Mouse (Mus musculus): ENCODE measurements at regions not wholly inside any gene's neighbourhood (a gene's known extent, or its start where the extent isn't known, plus 50 kb on each side); places are given as distances from the start of the nearest gene placed in this dataset.

DNA sequence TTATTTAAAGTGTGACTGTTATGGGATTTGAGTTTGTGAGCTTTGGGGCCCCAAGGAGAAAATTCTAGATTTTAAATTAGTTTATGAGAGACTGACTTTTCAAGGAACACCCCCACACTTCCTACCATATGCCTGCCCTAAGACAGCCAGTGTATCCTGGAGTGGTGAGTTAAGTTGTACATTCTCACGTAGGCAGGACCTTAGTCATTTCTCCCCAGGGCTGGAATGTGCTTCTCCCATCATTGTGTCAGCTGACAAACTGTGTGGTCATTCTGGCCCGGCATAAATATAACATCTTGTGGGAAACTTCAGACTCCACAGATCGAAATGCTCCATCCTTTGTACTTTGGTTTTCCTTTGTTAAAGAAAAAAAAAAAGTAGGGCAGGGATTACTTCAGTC, 73.1 kb upstream of the Tfpi start:
- 81% methylated on average over 3 of the region's 3 CpGs for WGBS
- H3K36me3 ChIP-seq (ENCODE audit: control insufficient read depth, insufficient read depth, low read length) = no peaks in the 10 kb centered on the region
- H3K4me2 ChIP-seq (ENCODE audit: low read length) = no peak overlapping the region
- H3K27me3 ChIP-seq (replicated peaks; ENCODE audit: control insufficient read depth, insufficient read depth, low read length) = no peaks in the 10 kb centered on the region
- ATAC-seq = no peak
- no peak overlapping the region for H3K27ac ChIP-seq (ENCODE audit: low read depth, low read length)
- no peaks in the 10 kb centered on the region for H3K9me3 ChIP-seq (ENCODE audit: control insufficient read depth, low read length)
- no peaks in the 10 kb centered on the region for H3K4me1 ChIP-seq (ENCODE audit: control insufficient read depth, insufficient read depth, low read depth, low read length)
- no peak overlapping the region for H3K9ac ChIP-seq (ENCODE audit: low read depth, low read length)
- no peak overlapping the region for H3K4me3 ChIP-seq (ENCODE audit: low read length)

DNA sequence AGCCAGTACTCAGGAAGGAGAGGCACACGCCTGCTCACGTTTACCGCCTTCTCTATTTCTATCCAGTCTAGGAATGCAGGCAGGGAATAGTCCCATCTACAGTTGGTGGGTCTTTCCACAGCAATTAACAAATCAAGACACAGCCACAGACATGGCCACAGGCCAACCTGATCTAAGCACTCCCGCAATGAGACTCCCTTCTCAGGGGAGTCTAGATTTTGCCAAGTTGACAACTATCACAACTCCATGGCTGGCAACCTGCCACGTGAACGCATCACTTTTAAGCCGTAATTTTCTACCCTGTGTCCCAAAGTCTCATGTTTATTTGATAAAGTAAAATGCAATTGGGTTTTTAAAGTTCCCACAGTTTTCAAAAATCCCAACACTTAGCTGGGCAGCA, 72.0 kb upstream of the Tfpi start:
- Histone ChIP-seq H3K9me3 (ENCODE audit: control insufficient read depth, low read length) (no peaks in the 10 kb centered on the region), H3K4me3 (ENCODE audit: low read length) (no peak overlapping the region), H3K27ac (ENCODE audit: low read depth, low read length) (no peak overlapping the region), H3K4me1 (ENCODE audit: control insufficient read depth, insufficient read depth, low read depth, low read length) (no peaks in the 10 kb centered on the region), H3K27me3 (replicated peaks; ENCODE audit: control insufficient read depth, insufficient read depth, low read length) (no peaks in the 10 kb centered on the region), H3K4me2 (ENCODE audit: low read length) (no peak overlapping the region), H3K9ac (ENCODE audit: low read depth, low read length) (no peak overlapping the region), H3K36me3 (ENCODE audit: control insufficient read depth, insufficient read depth, low read length) (no peaks in the 10 kb centered on the region)
- WGBS = 75% methylated on average over 7 of the region's 7 CpGs
- ATAC-seq = no peak

DNA sequence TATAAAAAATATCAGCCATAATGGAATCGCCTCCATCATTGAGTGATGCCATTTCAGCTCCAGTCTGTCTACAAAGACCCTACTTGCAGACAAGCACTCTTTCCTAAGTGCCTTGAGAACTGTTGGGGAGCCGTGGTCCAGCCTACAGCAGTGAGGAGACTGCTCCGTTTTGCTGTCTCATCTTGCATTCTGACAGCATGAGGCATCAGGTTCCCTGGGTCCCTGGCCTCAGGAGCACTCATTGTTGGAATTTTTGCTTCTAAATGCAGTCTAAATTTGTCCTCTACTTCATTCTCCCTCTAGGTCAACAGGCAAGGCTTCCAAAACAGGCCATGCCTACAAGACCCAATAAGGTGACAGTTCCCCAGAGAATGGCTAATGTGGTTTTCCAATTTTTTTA, 69.1 kb upstream of the Tfpi start:
- no peaks in the 10 kb centered on the region for H3K4me1 ChIP-seq (ENCODE audit: control insufficient read depth, insufficient read depth, low read depth, low read length)
- H3K9me3 ChIP-seq (ENCODE audit: control insufficient read depth, low read length) = no peaks in the 10 kb centered on the region
- no peak overlapping the region for H3K27ac ChIP-seq (ENCODE audit: low read depth, low read length)
- no peak for ATAC-seq
- H3K4me3 ChIP-seq (ENCODE audit: low read length) = no peak overlapping the region
- H3K36me3 ChIP-seq (ENCODE audit: control insufficient read depth, insufficient read depth, low read length) = no peaks in the 10 kb centered on the region
- H3K9ac ChIP-seq (ENCODE audit: low read depth, low read length) = no peak overlapping the region
- H3K27me3 ChIP-seq (replicated peaks; ENCODE audit: control insufficient read depth, insufficient read depth, low read length) = no peaks in the 10 kb centered on the region
- 89% methylated on average over 3 of the region's 3 CpGs for WGBS
- no peak overlapping the region for H3K4me2 ChIP-seq (ENCODE audit: low read length)

DNA sequence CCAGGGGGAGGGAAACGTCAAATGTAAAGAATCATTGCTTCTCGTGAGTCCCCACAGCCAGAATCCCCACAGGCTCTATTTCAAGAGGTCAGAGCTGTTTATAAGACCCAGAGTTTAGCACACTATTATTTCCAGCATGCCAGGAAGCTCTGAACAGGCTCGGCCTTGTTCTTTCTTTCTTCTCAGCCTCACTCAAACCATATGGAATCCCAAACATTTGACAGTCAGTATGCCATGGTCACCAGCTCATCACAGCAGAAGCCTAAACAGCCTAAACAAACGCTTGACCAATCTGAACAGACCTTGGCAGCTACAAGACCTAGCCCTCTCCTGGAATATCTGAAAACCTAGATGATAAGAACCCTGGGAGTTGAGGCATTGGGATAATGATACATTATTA, 68.2 kb upstream of the Tfpi start:
- no peaks in the 10 kb centered on the region for H3K4me1 ChIP-seq (ENCODE audit: control insufficient read depth, insufficient read depth, low read depth, low read length)
- ATAC-seq = no peak
- H3K4me2 ChIP-seq (ENCODE audit: low read length) = no peak overlapping the region
- H3K9me3 ChIP-seq (ENCODE audit: control insufficient read depth, low read length) = no peaks in the 10 kb centered on the region
- no peak overlapping the region for H3K4me3 ChIP-seq (ENCODE audit: low read length)
- H3K9ac ChIP-seq (ENCODE audit: low read depth, low read length) = no peak overlapping the region
- H3K36me3 ChIP-seq (ENCODE audit: control insufficient read depth, insufficient read depth, low read length) = no peaks in the 10 kb centered on the region
- H3K27me3 ChIP-seq (replicated peaks; ENCODE audit: control insufficient read depth, insufficient read depth, low read length) = no peaks in the 10 kb centered on the region
- H3K27ac ChIP-seq (ENCODE audit: low read depth, low read length) = no peak overlapping the region
- 59% methylated on average over 4 of the region's 4 CpGs for WGBS

DNA sequence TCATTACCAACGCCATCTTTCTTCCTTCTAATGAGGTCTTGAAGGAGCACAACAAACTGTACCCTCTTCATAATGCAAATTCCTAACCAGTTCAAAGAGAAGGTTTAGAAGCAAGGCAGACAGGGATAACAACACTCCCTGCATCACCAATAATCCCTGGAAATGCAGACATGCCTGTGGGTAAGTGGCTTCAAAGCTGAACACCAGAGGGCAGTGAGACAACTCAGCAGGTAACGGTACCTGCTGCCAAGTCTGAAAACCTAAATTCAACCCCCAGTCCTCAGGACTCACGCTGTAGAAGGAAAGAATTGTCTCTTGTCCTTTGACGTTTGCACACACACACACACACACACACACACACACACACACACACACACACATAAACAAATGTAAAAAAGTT, 67.6 kb upstream of the Tfpi start:
- no peaks in the 10 kb centered on the region for H3K4me1 ChIP-seq (ENCODE audit: control insufficient read depth, insufficient read depth, low read depth, low read length)
- no peaks in the 10 kb centered on the region for H3K9me3 ChIP-seq (ENCODE audit: control insufficient read depth, low read length)
- no peaks in the 10 kb centered on the region for H3K36me3 ChIP-seq (ENCODE audit: control insufficient read depth, insufficient read depth, low read length)
- H3K4me2 ChIP-seq (ENCODE audit: low read length) = no peak overlapping the region
- WGBS = 62% methylated on average over 4 of the region's 4 CpGs
- H3K9ac ChIP-seq (ENCODE audit: low read depth, low read length) = no peak overlapping the region
- no peak overlapping the region for H3K27ac ChIP-seq (ENCODE audit: low read depth, low read length)
- no peak for ATAC-seq
- no peak overlapping the region for H3K4me3 ChIP-seq (ENCODE audit: low read length)
- H3K27me3 ChIP-seq (replicated peaks; ENCODE audit: control insufficient read depth, insufficient read depth, low read length) = no peaks in the 10 kb centered on the region

DNA sequence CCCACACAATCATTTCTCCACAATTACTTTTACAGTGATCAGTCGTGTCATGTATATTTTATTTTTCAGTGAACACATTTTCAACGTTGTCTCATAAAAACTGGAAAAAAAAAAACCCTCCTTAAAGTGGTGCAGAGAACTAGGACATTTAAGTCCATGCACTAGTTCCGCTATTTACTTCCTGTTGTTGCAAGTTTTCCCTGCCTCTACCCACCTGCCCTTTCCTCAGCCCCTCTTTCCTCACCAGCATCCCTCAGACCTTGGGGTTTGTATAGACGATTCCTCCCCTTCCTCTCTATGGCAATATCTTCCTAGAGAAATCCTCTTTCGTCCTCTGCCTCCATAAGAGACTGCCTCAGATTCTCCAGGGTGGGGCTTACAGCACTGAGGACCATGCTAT, 64.9 kb upstream of the Tfpi start:
- H3K4me1 ChIP-seq (ENCODE audit: control insufficient read depth, insufficient read depth, low read depth, low read length) = no peaks in the 10 kb centered on the region
- no peak overlapping the region for H3K27ac ChIP-seq (ENCODE audit: low read depth, low read length)
- no peak overlapping the region for H3K4me3 ChIP-seq (ENCODE audit: low read length)
- H3K27me3 ChIP-seq (replicated peaks; ENCODE audit: control insufficient read depth, insufficient read depth, low read length) = no peaks in the 10 kb centered on the region
- H3K36me3 ChIP-seq (ENCODE audit: control insufficient read depth, insufficient read depth, low read length) = no peaks in the 10 kb centered on the region
- 86% methylated on average over 5 of the region's 5 CpGs for WGBS
- no peak for ATAC-seq
- H3K4me2 ChIP-seq (ENCODE audit: low read length) = no peak overlapping the region
- H3K9ac ChIP-seq (ENCODE audit: low read depth, low read length) = no peak overlapping the region
- H3K9me3 ChIP-seq (ENCODE audit: control insufficient read depth, low read length) = no peaks in the 10 kb centered on the region

DNA sequence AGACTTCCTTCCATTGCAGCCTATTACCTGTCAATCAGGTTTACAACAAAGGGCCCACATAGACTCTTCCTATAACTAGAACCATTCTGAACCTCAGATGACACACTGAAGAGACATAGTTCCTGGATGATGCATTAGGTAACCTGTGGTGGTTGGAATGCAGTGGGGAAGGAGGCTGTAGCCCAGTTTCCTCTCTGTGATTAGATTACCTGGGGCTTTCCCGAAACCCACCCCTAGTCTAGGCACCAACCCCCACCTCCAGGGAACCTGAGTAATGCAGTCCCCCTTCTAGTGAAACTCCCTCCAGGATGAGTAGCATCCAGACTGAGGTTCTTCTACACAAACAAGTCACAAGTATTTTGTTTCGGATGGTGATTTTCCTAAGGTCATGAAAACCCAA, 62.5 kb upstream of the Tfpi start:
- Histone ChIP-seq H3K4me2 (ENCODE audit: low read length) (no peak overlapping the region), H3K27me3 (replicated peaks; ENCODE audit: control insufficient read depth, insufficient read depth, low read length) (no peaks in the 10 kb centered on the region), H3K9me3 (ENCODE audit: control insufficient read depth, low read length) (no peaks in the 10 kb centered on the region), H3K4me3 (ENCODE audit: low read length) (no peak overlapping the region), H3K4me1 (ENCODE audit: control insufficient read depth, insufficient read depth, low read depth, low read length) (no peaks in the 10 kb centered on the region), H3K36me3 (ENCODE audit: control insufficient read depth, insufficient read depth, low read length) (no peaks in the 10 kb centered on the region), H3K9ac (ENCODE audit: low read depth, low read length) (no peak overlapping the region), H3K27ac (ENCODE audit: low read depth, low read length) (no peak overlapping the region)
- no peak for ATAC-seq
- 80% methylated on average over 2 of the region's 2 CpGs for WGBS

DNA sequence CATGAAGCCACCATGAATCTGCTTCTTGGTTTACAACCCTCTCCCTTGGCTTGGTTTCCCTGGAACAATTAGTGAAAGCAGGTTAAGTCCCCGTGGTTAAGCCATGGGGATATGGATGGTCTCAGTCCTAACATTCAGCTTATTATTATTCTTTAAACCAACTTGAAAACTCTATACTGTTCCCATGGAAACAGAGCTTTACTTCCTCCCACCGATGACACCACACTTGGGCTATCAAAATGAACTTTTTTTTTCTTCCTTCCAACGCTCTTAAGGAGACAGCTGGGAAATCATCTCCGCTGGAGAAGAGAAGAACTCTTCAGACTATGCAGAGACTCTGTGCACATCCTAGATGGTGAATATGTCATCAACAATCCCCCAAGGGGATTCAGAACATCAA, 61.4 kb upstream of the Tfpi start:
- Histone ChIP-seq H3K27me3 (replicated peaks; ENCODE audit: control insufficient read depth, insufficient read depth, low read length) (no peaks in the 10 kb centered on the region), H3K9ac (ENCODE audit: low read depth, low read length) (no peak overlapping the region), H3K4me1 (ENCODE audit: control insufficient read depth, insufficient read depth, low read depth, low read length) (no peaks in the 10 kb centered on the region), H3K36me3 (ENCODE audit: control insufficient read depth, insufficient read depth, low read length) (no peaks in the 10 kb centered on the region), H3K4me2 (ENCODE audit: low read length) (no peak overlapping the region), H3K9me3 (ENCODE audit: control insufficient read depth, low read length) (no peaks in the 10 kb centered on the region), H3K4me3 (ENCODE audit: low read length) (no peak overlapping the region), H3K27ac (ENCODE audit: low read depth, low read length) (no peak overlapping the region)
- WGBS = 74% methylated on average over 4 of the region's 4 CpGs
- peak; percentile 63; the same call in 1 of the 2 replicates for ATAC-seq

DNA sequence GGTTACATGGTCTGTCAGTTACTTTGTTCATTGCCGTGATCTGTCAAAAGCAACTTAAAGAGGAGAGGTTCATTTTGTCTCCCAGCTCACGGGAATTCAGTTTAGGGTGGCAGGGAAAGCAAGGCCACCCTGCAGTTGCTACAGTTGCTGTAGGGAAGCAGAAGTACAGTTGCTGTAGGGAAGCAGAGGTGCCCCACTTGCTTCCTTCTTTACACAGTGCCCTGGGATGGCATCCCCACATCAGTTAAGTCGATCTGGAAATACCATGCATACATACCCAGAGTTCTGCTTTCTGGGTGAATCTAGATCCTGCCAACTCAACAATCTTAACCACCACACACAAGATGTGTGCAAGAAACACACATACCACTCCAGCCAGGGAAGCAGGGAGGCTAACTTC, 54.6 kb upstream of the Tfpi start:
- WGBS = 75% methylated on average over 3 of the region's 3 CpGs
- no peak overlapping the region for H3K9ac ChIP-seq (ENCODE audit: low read depth, low read length)

More for the DNA sequence above, 54.6 kb upstream of the Tfpi start:
- H3K36me3 ChIP-seq (ENCODE audit: control insufficient read depth, insufficient read depth, low read length) = no peaks in the 10 kb centered on the region
- no peaks in the 10 kb centered on the region for H3K9me3 ChIP-seq (ENCODE audit: control insufficient read depth, low read length)
- H3K27ac ChIP-seq (ENCODE audit: low read depth, low read length) = no peak overlapping the region
- no peaks in the 10 kb centered on the region for H3K4me1 ChIP-seq (ENCODE audit: control insufficient read depth, insufficient read depth, low read depth, low read length)
- no peak for ATAC-seq
- no peak overlapping the region for H3K4me2 ChIP-seq (ENCODE audit: low read length)
- no peak overlapping the region for H3K4me3 ChIP-seq (ENCODE audit: low read length)
- H3K27me3 ChIP-seq (replicated peaks; ENCODE audit: control insufficient read depth, insufficient read depth, low read length) = no peaks in the 10 kb centered on the region
